Mouse (Mus musculus): ENCODE measurements around the gene Pnkp. TPM values are rescaled to one million over a fixed set of nuclear protein-coding genes. Genes with fewer than 3 reads are reported as not detected.

Pnkp gene
- total and polyA plus RNA-seq, 2 experiments from 2014 or later = 29.8 to 30.5 TPM

DNA sequence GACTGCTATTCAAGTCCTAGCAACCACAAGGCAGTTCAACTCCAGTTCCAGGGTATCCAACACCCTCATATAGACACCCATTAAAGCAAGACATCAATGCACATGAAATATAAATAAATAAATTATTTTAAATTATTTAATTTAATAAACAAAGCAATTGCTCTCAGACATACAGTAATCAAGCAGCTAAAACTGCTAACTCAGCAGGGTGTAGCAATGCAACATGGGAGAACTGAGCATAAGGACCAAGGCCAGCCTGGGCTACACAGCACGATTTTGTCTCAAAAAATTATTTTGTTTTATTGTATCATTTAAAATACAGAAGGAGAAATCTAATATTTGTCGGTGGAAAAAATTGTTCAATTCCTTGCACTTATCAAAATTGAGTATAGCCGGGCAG lies 37.2 kb downstream of the Pnkp start:
- no peak for DNase-seq
- no peaks in the 10 kb centered on the region for H3K9me3 ChIP-seq (ENCODE audit: low read length)
- H3K27me3 ChIP-seq (ENCODE audit: insufficient read depth, low read length) = no peaks in the 10 kb centered on the region
- ATAC-seq = no peak
- no peak for TF ChIP-seq CTCF (IDR thresholded peaks at IDR 0.05; ENCODE audit: low read depth)
- H3K4me3 ChIP-seq (ENCODE audit: low read depth, low read length) = no peak overlapping the region
- peaks cover 5% of the 10 kb centered on the region for H3K36me3 ChIP-seq (ENCODE audit: insufficient read depth)
- H3K9ac ChIP-seq = no peak overlapping the region
- peaks cover 38% of the 10 kb centered on the region for H3K4me1 ChIP-seq (ENCODE audit: insufficient read depth)
- no peak overlapping the region for H3K4me2 ChIP-seq (ENCODE audit: low read depth)
- peak overlapping the region; percentile 92 for H3K27ac ChIP-seq (ENCODE audit: low read depth, low read length)
- 89% methylated on average over 3 of the region's 3 CpGs for WGBS

DNA sequence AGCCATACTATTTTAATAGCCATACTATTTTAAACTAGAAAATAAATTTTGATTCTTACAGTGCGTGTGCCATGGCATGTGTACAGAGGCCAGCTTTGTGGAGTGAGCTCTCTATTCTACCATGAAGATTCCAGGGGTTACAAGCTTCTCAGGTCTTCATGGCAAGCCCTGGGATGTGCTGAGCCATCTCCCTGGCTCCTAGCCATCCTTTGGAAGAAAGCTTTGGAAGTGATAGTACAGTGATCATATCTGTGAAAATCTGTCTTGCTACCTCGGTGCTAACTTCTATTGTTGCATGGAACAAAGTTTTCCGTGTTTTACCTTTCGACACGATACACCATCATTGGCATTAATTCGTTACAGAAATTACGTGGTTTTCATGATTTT lies 38.3 kb downstream of the Pnkp start:
- Histone ChIP-seq H3K4me2 (ENCODE audit: low read depth) (peak overlapping the region; percentile 71), H3K27ac (ENCODE audit: low read depth, low read length) (peak overlapping the region; percentile 92), H3K27me3 (ENCODE audit: insufficient read depth, low read length) (no peaks in the 10 kb centered on the region), H3K9me3 (ENCODE audit: low read length) (no peaks in the 10 kb centered on the region), H3K36me3 (ENCODE audit: insufficient read depth) (peaks cover 15% of the 10 kb centered on the region), H3K9ac (peak overlapping the region; percentile 64; the same call in 1 of the 2 replicates), H3K4me1 (ENCODE audit: insufficient read depth) (peaks cover 38% of the 10 kb centered on the region), H3K4me3 (ENCODE audit: low read depth, low read length) (peak overlapping the region; percentile 62)
- DNase-seq (no peak), ATAC-seq (no peak)
- TF ChIP-seq CTCF (IDR thresholded peaks at IDR 0.05; ENCODE audit: low read depth) = no peak
- WGBS = 13% methylated on average over 7 of the region's 7 CpGs

DNA sequence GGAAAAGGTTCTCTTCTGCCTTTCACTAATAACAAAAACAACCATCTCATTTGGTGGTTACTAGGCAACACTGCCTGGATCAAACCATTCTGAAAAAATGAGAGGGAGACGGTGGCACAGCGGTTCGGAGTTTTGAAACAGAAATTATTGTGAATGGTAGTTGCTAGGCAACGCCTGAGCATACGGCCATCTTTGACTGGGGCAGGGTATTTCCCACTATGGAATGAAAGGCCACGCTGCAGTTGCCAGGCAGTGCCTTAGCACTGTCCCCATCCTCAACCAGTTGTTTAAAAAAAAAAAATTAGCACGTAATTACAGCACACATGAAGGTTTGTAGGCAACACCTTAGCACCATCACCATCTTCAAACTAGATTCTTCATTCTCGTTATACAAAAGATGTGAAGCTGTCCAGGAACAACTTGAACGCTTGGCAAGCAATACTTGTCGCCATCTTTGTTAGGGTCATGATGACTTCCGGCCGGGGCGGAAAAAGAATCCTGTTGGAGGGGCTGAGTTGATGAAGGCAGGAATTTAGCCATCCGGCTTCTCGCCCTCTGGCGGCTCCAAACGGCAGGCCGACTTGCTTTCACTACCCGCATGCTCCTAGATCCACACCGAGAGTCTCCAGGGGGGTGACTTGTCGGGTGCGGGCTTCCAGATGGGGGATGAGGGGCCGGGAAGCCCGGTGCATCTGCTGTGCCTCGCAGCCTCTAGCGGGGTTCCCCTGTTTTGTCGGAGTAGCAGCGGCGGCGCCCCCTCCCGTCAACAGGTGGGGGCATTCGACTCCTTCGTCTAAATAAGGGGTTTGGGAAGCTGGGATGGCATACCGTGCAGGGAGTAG lies 38.9 kb downstream of the Pnkp start, which contains the start of gene Fuz:
Fuz (plus strand) TSS at position 487 of the 842 bp plus-strand sequence.
- DNase-seq = peak; percentile 98
- H3K9ac ChIP-seq = peak within 1 kb of the TSS; percentile 64
- peaks cover 19% of the 10 kb centered on the region for H3K36me3 ChIP-seq (ENCODE audit: insufficient read depth)
- peak within 1 kb of the TSS; percentile 71 for H3K4me2 ChIP-seq (ENCODE audit: low read depth)
- peak; percentile 80 for TF ChIP-seq CTCF (IDR thresholded peaks at IDR 0.05; ENCODE audit: low read depth)
- H3K27ac ChIP-seq (ENCODE audit: low read depth, low read length) = peak within 1 kb of the TSS; percentile 92
- H3K27me3 ChIP-seq (ENCODE audit: insufficient read depth, low read length) = no peaks in the 10 kb centered on the region
- H3K4me3 ChIP-seq (ENCODE audit: low read depth, low read length) = peak within 1 kb of the TSS; percentile 62
- H3K9me3 ChIP-seq (ENCODE audit: low read length) = no peaks in the 10 kb centered on the region
- peak; percentile 82 for ATAC-seq
- WGBS = 2% methylated on average over 34 of the region's 34 CpGs
- peaks cover 33% of the 10 kb centered on the region for H3K4me1 ChIP-seq (ENCODE audit: insufficient read depth)

DNA sequence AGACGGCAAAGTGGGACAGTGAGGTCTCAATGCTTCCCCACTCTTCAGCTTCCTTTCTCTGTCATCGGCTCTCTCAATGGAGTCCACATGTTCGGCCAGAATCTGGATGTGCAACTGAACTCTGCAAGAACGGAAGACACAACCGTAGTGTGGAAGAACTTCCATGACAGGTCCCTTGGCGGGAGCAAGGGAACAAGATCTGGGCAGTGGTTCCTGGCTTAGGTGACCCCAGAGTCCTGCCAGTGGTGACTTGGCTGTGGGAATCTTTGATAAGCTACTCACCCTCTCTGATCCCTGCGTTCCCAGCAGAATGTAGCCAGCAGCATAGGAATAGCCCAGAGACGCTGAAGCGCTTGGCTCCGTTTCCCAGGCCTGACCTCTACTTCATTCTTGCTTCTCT lies 39.6 kb downstream of the Pnkp start:
- TF ChIP-seq CTCF (IDR thresholded peaks at IDR 0.05; ENCODE audit: low read depth) = no peak
- Histone ChIP-seq H3K4me3 (ENCODE audit: low read depth, low read length) (peak overlapping the region; percentile 62), H3K4me1 (ENCODE audit: insufficient read depth) (peaks cover 29% of the 10 kb centered on the region), H3K9me3 (ENCODE audit: low read length) (no peaks in the 10 kb centered on the region), H3K27ac (ENCODE audit: low read depth, low read length) (peak overlapping the region; percentile 92), H3K36me3 (ENCODE audit: insufficient read depth) (peaks cover 19% of the 10 kb centered on the region), H3K27me3 (ENCODE audit: insufficient read depth, low read length) (no peaks in the 10 kb centered on the region), H3K9ac (peak overlapping the region; percentile 64), H3K4me2 (ENCODE audit: low read depth) (peak overlapping the region; percentile 71)
- WGBS = 25% methylated on average over 10 of the region's 10 CpGs
- no peak for DNase-seq
- no peak for ATAC-seq

DNA sequence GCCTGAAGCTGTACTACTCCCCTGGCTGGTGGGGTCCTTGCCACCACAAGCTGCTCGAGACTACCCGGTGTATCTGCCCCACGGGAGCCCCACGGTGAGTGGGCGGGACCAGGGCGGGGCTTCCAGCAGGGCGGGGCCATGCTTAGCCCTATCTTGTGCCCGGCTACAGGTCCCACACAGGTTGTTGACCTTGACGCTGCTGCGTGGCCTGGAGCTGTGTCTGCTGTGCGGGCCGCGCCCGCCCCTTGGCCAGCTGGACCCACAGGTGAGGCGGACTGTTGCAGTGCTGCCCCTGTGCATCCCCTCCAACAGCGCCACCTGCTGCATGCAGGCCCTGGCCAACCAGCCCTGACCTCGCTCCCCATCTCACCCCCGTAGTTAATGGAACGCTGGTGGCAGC lies 41.7 kb downstream of the Pnkp start:
- peak; percentile 54 for TF ChIP-seq CTCF (IDR thresholded peaks at IDR 0.05; ENCODE audit: low read depth)
- peaks cover 40% of the 10 kb centered on the region for H3K36me3 ChIP-seq (ENCODE audit: insufficient read depth)
- H3K4me1 ChIP-seq (ENCODE audit: insufficient read depth) = peaks cover 23% of the 10 kb centered on the region
- H3K4me3 ChIP-seq (ENCODE audit: low read depth, low read length) = no peak overlapping the region
- H3K27me3 ChIP-seq (ENCODE audit: insufficient read depth, low read length) = no peaks in the 10 kb centered on the region
- DNase-seq = no peak
- no peak for ATAC-seq
- no peak overlapping the region for H3K27ac ChIP-seq (ENCODE audit: low read depth, low read length)
- H3K9ac ChIP-seq = no peak overlapping the region
- no peaks in the 10 kb centered on the region for H3K9me3 ChIP-seq (ENCODE audit: low read length)
- H3K4me2 ChIP-seq (ENCODE audit: low read depth) = no peak overlapping the region
- WGBS = 38% methylated on average over 19 of the region's 19 CpGs

DNA sequence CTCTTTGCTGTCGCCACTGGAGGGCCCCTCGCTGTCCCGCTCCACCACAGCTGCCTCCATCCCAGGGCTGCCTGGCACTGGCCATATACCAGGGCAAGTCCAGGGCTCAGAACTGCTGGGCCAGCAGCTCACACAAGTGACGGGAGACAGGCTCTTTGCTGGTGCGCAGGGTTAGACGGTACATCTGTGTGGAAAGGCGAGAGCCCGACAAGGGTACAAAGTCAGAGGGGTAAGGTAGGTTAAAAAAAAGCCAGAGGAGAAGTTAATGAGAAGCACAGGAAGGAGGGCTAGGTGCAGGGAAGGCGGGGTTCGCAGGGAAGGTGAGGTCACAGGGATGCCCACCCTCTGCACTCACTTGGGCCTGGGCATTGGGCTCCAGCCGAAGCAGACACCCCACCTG lies 43.7 kb downstream of the Pnkp start:
- 79% methylated on average over 11 of the region's 11 CpGs for WGBS
- DNase-seq = no peak
- no peak overlapping the region for H3K27ac ChIP-seq (ENCODE audit: low read depth, low read length)

DNA sequence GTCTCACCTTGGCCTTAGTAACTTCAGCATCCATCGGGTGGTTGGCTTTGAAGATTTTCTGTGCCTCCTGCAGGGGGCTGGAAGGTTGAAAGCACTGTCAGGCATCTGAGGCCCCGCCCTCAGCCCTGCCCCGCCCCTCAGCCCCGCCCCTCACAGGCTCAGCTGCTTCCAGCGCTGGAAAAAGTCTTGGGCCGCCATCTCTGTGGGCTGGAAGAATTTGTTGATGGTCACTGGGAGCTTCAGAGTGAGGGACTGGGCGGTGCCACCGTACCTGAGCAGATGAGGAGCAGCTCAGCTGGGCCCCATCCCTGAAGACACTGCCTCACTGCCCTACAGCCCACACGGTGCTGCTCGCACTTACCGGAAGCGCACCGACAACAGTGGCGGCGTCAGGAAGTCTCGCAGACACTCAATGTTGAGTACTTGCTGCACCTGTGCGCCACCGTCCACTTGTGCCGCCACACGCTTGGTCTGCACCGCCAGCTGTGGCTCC lies 44.3 kb downstream of the Pnkp start:
- WGBS = 13% methylated on average over 21 of the region's 21 CpGs
- peak; percentile 53 for DNase-seq
- Histone ChIP-seq H3K4me2 (ENCODE audit: low read depth) (peak overlapping the region; percentile 27), H3K4me1 (ENCODE audit: insufficient read depth) (peaks cover 6% of the 10 kb centered on the region; the same call in 1 of the 2 replicates), H3K36me3 (ENCODE audit: insufficient read depth) (peaks cover 66% of the 10 kb centered on the region), H3K9me3 (ENCODE audit: low read length) (no peaks in the 10 kb centered on the region), H3K9ac (no peak overlapping the region), H3K27ac (ENCODE audit: low read depth, low read length) (no peak overlapping the region), H3K27me3 (ENCODE audit: insufficient read depth, low read length) (no peaks in the 10 kb centered on the region), H3K4me3 (ENCODE audit: low read depth, low read length) (no peak overlapping the region)
- ATAC-seq = peak; percentile 34; the same call in 1 of the 2 replicates
- peak; percentile 42; the same call in 1 of the 2 replicates for TF ChIP-seq CTCF (IDR thresholded peaks at IDR 0.05; ENCODE audit: low read depth)

More for the DNA sequence above, 43.7 kb downstream of the Pnkp start:
- Histone ChIP-seq H3K4me1 (ENCODE audit: insufficient read depth) (peaks cover 6% of the 10 kb centered on the region; the same call in 1 of the 2 replicates), H3K9ac (no peak overlapping the region), H3K4me2 (ENCODE audit: low read depth) (no peak overlapping the region), H3K4me3 (ENCODE audit: low read depth, low read length) (no peak overlapping the region), H3K36me3 (ENCODE audit: insufficient read depth) (peaks cover 60% of the 10 kb centered on the region), H3K27me3 (ENCODE audit: insufficient read depth, low read length) (no peaks in the 10 kb centered on the region), H3K9me3 (ENCODE audit: low read length) (no peaks in the 10 kb centered on the region)
- ATAC-seq = no peak
- no peak for TF ChIP-seq CTCF (IDR thresholded peaks at IDR 0.05; ENCODE audit: low read depth)

Data from forebrain, postnatal 0 days (tissue).